Mouse (Mus musculus): ENCODE measurements around the gene Btbd1. TPM values are rescaled to one million over a fixed set of nuclear protein-coding genes. Genes with fewer than 3 reads are reported as not detected.

Btbd1 gene
- total RNA-seq (2023) = 10 to 100 TPM; 85.8 to 95.6 TPM

DNA sequence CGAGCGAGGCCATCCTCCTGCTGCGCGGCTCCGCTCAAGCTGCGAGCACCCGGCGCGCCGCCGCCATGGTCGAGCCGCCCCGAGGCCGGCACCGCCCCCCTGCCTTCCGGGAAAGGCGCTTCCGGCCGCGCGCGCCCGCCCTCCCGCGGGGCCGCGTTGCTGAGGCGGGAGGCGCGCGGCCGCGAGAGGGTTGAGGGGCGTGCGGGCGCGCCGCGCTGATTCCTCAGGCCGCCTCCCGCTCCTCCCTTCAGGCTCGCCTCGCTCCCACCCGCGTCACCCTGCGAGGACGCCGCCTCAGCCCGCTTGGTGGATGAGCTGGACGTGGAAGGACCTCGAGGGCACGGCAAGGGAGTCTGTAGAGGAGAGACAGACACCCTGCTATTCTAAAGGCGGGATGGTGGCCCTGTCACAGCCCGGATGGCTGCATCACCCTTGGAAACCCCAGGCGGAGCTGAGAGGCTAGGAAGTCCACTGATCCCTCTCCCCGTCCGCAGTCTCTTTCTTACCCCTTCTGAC is at the start of gene Btbd1:
Gene Btbd1 (minus strand): TSS at position 53 of the 516 bp plus-strand sequence.

DNA sequence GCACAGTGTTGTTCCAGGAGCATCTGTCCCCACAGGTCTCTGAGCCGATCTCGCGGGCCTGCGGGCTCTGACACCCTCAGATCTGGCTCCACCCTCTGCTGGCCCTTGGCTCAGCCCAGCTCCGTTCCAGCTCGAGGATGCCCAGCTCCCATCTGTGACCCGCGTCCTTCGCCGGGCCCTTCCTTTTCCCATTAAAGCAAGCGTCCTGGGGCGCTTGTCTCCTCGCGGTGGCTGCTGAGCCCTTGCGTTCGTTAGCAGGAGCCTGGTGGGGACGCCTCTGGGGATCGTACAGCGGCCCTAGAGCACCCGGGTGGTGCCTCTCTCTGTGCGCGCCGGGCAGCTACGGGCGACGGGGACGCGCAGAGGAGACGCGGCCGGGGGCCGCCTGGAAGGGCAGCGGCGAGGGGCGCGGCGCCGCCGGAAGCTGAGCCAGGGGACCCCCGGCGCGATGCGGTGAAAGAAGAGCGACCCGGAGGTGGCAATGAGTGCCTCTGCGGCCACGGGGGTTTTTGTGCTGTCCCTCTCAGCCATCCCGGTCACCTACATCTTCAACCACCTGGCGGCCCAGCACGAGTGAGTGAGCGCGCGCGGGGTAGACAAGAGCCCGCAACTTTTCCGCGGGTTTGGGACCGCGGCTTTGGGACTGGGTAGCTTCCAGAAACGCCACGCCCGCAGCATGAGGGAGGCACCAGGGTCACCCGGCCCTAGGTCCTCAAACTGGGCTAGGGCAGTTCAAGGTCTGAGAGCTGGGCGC is 29.9 kb upstream of the Btbd1 start, which contains the start of gene Tm6sf1:
Gene Tm6sf1 (plus strand): TSS at position 34 of the 754 bp plus-strand sequence.

DNA sequence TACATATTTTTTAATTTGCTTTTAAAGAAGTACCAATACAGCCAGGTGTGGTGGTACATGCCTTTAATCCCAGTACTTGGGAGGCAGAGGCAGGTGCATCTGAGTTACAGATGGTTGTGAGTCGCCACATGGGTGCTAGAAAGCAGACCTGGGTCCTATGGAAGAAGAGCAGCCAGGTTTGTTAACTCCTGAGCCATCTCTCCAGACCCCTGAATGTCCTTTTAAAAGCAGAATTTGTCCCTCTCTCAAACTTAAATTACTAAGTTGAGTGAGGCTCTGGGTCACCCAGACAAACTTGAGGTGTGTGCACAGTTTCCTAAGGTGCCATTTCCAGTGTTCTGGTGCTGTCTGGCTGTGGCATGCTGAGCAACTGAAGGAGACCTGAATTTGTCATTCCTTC is 26.5 kb upstream of the Btbd1 start, which contains the start of gene Gm10160:
Gene Gm10160 (minus strand): TSS at position 101 of the 400 bp plus-strand sequence.

DNA sequence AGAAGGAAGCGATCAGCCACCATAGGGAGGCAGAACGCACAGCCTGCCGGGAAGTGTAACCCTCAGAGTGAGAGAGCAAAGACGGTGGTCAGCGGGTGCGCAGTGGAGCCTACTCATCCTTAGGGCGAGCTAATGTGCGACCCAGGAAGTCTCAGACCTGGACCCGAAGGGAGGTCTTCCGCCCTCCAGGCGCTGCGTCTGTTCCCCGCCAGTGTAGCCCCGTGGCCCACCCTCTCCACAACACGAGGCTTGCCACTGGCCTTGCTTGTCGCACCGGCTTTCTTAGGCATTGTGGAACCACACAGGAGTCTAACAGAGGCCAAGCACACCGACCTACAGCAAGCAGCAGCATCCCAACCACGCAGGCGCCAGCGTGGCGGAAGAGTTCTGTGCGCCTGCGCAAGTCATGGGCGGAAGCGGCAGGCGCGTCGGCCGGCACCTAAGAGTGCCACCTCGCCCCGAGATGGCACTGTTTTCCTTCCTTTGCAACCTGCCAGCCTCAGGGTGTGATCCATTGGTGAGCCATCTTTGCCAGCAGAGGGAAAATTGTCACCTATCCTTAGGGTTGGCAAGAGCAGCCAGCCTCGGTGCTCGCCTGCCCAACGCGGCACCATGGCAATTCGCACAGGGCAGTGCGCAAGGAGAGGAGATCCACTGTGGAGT is 40.0 kb downstream of the Btbd1 start, which contains the start of gene 3110040N11Rik:
Gene 3110040N11Rik (minus strand): TSS at position 384 of the 663 bp plus-strand sequence.

DNA sequence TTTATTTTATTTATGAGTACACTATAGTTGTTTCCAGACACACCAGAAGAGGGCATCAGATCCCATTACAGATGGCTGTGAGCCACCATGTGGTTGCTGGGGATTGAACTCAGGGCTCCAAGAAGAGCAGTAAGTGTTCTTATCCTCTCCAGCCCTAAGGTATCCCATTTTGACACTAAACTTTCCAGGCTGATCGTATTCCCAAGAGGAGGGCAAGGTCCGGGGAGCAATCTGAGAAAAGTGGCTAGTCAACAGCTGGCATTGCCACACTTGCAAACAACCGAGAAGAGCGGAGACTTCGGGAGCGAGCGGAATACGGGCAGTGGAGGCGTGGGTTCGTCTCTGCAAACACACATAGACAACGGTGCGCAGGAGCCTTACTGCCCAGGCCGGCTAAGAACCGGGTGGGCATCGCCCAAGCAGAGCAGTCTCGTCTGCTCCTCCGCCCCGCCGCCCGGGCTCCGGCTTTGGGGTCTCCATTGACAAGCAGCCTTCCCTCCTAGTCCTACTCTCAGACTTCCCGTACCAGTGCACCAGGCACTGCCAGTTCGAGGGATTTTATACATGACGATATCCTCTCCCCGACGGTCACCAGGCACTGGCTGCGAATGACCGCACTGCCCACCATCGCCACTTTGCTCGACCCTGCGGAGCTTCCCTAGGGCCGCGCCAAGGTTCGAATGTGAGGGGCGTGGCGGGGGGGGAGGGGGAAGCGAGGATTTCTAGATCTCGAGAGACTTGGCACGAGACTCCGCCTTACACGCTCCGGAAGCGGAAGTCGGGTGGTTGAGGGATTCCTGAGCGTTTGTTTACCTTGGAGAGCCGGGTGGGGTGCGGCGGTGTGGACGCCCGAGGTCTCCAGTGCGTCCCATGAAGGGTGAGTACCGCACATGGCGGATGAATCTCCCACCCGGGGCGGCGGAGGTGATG is 66.8 kb downstream of the Btbd1 start, which contains the start of gene Ramac:
Gene Ramac (plus strand): TSS at position 746 of the 930 bp plus-strand sequence.

Other genes with a start within 250 kb of the Btbd1 start
- not detected for gene Homer2, start 121.9 kb downstream of the Btbd1 start, total RNA-seq (2023)
- gene Ramac, start 66.5 kb downstream of the Btbd1 start, total RNA-seq (2023) = 10 to 100 TPM; 39.7 to 47.0 TPM
- gene 3110040N11Rik, start 40.0 kb downstream of the Btbd1 start, total RNA-seq (2023) = 10 to 100 TPM; 29.8 to 30.2 TPM
- gene Gm10160, start 26.4 kb upstream of the Btbd1 start, total RNA-seq (2023) = not detected
- gene Tm6sf1, start 29.6 kb upstream of the Btbd1 start, total RNA-seq (2023) = 100 to 1,000 TPM; 163 to 177 TPM
- gene Hdgfl3, start 105.0 kb upstream of the Btbd1 start, total RNA-seq (2023) = 1 to 10 TPM; 3.2 to 4.2 TPM
- not detected for gene Bnc1, start 162.9 kb upstream of the Btbd1 start, total RNA-seq (2023)

All from B cell, adult 67 days (primary cell).